Mouse (Mus musculus): ENCODE measurements around the gene Sf1.

Sf1 gene

DNA sequence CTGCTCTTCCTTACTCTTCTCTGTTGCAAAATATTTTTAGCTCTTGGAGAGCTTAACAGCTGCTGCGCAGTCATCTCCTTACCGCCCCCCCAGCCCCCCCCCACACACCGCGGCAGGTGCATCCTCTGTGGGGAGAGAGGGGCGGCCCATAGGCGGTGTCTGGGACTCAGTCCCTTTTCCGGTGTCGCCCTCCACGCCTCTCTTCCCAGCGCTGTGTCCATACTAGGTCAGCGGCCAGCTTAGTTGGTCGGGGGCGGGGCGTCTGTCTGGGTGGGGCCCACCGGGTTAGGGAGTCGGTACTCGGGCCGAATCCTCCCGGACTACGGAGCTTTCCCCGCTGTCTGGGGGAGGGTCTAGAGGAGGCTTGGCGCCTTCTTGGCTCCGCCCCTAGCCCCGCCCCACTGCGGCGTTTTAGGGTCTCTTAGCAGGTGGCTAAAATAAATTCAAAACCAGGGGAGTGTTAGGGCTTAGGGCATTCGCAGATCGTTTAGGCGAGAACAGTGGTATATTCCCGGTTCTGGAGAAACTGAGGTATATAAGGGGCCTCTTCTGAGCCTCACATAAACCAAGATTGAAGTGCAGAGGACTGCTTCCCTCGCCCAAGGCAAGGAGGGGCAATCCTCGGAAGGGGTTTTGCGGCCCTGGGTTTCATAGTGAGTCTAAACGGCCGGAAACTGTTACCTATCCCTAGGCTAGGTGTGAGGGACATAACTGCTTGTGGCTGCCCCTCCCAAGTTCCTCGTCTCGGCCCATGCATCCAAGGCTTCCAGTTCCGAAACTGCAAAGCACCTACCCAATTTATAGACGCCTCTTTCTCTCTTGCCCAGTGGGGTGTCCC, 35.2 kb downstream of the Sf1 start:
- no peak for DNase-seq (ENCODE audit: low spot score)

DNA sequence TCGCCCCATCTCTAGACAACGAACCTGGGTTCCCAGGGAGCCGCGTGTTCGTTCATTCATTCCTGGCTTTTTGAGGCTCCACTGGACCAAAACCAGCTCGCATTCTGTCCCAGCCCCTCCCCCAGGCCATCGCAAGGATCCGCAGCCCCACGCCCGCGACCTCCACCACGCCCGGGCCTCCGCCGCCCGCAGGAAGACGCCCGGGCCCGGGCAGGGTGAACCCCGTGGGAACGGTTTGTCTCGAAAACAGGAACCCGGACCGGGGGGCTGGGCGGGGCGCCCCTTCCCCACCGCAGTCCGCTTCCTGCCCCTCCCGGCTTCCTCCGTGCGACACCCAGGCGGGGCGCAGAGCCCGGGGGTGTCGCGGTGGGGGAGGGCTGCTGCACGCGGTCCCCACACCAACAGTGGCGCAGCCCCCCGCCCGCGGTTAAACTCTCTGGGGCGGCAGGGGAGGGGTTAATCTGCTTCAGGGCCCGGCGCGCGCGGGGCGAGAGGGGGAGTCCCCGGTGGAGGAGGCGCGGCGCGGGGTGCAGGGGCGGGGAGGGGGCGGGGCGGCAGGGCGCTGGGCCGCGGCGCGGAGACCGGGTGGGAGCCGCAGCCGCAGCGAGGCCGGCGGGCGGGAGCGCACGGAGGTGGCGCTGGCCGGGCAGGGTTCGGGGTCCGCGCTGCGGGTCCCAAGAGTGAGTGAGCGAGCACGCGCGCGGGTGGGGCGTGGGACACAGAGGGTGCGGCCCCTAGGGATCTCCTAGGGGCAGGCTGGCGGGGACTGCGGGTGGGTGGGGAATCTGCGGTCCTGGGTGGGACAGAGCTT, 36.0 kb downstream of the Sf1 start, which contains the start of gene Rasgrp2:
TSS of gene Rasgrp2 (plus strand) at position 56 of the 811 bp plus-strand sequence.
- DNase-seq (ENCODE audit: low spot score), result no peak

DNA sequence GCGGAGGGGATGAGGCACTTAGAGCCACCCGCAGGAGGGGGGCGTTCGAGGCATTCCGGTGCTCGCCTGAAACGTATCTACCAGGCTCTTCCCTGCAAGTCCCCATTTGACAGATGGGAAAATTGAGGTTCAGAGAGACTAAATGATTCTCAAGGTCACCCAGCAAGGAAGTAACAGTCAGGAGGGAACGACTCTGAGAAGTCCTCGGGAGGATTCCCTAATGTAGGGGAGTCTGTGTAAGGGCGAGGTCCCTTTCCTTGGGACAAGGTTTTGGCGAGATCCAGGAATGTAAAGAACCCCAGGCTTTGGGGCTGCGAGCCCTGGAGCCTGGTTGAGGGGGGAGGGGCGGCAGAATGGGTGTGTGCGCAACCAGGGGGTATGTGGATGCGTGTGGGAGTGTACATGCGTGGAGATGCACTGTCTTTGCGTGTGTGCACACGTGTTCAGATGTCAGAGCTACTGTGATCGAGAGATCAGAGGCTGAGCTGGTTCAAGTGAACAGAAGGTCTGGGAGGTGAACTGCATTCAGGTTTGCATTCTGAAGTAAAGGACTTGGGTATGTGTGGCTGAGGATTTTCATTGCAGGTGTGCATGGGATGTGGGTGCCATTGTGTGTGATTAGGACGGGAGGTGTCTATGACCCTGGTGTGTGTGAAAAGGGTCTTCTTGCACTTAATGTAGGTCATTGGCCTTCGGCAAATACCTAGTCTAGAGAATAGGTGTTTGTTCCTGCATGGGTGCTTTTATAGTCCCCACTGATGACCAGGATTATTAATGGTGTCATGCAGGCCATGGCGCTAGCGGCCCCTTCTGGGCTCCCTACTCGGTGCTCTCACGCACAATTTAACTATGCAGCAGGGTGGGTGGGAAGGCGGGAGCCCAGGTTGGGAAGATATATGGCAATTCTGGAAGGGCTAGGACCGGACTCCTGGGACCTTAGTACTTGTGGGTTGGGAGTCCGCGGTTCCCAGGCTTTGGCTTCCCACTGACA, 36.9 kb downstream of the Sf1 start:
- no peak for DNase-seq (ENCODE audit: low spot score)

DNA sequence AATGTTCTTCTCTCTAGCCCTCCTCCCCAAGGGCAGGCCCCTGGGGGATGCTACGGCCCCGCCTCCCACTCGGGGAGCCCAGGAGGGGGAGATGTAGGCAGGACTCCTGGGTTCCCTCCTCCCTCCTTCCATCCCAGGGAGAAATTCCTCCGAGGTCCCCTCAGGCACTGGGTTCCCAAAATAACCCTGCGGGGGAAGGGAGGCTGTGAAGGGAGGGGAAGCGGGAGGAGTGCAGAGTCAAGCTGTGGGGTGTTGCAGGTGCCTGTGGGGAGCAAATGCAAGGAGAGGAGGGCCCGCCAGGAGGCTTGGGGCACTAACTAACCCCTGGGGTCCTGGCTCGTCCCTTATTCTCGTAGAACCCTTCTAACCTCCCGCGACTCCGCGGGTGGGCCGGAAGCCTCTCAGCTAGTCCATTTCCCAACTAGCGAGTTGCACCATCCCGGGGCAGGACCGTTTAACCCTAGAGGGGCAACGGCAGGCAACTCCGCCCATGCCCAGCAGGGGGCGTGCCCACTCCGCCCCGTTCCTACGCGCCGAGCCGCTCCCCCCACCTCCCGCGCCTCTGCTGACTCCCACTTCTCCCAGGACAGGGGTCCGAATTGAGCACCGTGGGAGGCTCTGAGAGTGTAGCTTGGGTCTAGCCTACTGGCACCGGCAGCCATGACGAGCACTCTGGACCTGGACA, 37.8 kb downstream of the Sf1 start:
- DNase-seq (ENCODE audit: low spot score), result no peak

DNA sequence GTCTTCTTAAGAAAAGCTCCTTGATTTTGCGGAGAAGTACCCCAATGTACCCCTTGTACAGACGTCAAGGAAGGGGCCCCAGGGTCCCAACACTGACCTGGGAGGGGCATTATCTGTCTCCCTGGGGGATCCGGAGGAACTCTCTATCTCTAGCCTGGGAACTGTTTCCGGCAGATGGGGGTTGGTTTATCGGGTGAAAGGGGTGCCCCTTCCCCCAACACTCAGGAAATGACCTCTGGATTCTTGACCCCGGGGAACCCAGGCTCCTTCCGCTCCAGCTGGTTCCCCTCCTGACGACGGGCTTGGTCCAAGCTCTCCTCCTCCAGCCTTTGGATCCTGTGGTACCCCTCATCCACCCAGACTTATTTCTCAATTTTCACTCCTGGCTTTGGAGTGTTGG, 38.5 kb downstream of the Sf1 start:
- no peak for DNase-seq (ENCODE audit: low spot score)

DNA sequence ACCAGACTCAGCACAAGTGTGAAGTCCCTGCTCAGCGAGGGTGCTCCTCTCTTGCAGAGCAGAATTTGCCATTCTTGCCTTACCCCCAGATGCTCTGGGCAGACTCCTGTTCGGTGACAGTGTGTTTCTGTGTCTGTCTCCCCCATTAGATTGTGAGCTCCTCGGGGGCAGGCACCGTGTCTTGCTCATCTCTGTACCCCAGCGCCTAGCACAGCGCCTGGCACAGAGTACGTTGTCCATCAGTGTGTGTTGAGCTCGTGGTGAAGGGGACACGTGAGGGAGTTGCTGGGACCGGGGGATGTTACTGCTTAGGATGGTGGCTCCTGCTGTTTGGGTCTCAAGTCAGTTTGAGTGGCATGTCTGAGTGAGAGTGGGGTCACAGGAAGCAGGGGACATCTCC, 40.4 kb downstream of the Sf1 start:
- no peak for DNase-seq (ENCODE audit: low spot score)

DNA sequence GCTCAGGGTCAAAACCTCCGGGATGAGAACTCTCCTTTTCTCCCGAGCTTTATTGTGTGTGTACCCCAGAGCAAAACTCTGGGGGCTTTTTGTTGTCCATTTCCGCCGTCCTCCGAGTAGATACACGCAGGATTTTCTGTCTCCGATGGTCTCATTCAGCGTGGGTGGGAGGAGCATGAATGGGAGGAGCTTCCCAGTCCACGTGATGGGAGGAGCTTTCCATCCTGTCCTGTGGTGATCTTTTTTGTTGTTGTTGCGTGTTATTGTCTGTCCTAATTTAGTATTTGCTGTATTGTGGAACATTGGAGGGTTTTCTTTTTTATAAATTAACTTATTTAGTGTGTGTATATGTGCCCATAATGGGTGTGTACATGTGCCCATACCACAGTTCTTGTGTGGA, 41.9 kb downstream of the Sf1 start:
- DNase-seq (ENCODE audit: low spot score), result no peak

DNA sequence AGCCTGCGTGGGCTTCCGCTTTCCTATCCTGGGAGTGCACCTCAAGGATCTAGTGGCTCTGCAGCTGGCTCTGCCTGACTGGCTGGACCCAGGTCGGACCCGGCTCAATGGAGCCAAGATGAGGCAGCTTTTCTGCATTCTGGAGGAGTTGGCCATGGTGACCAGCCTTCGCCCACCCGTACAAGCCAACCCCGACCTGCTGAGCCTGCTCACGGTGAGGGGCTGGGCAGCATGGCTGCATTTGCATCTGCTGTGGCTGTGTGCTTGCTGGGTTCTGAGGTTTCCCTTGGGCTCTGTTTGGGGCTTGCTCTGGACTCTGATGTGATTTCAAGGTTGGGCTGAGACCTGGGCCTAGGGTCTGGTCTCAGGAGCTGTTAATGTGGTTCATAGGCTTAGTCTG, 43.6 kb downstream of the Sf1 start:
- DNase-seq (ENCODE audit: low spot score), result no peak

DNA sequence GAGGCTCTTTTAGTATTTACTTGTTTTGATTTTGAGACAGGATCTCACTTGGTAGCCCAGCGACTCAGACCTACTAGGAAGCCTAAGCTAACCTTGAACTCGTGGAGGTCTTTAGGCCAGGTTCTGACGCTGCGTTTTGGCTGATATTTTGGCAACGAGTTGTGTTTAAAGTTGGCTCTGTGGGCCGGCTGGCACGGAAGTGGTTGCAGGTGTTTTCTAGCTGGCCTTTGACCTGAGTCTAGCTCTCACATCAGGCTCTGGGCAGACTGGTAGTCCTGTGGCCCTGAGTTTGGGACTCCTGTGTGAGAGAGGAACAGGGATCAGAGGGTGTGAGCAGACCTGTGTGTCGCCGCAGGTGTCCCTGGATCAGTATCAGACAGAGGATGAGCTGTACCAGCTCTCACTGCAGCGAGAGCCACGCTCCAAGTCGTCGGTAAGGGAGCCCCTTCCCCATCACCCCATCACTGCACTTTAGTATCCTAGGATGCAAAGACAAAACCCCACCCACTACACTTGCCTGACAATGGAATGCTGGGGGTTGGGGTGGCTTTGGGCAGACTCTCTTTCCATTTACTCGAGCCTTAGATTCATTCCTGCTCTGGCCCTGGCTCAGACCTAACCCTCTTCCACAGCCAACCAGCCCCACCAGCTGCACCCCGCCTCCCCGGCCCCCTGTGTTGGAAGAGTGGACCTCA, 44.5 kb downstream of the Sf1 start:
- DNase-seq (ENCODE audit: low spot score), result no peak

DNA sequence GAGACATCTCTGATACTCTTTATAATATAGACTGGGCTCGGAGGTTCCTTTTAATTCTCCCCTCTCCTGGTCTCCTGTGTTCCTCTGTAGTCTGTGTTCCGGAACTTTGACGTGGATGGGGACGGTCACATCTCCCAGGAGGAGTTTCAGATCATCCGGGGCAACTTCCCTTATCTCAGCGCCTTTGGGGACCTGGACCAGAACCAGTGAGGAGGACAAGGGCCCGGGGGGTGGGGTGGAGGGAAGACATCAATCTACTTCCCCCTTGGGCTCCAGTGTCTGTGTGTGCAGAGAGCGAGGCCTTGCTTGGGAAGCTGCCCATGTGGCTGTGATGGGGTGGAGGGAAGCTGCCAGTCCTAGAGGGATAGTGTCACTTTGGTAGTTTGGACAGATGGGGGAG, 45.3 kb downstream of the Sf1 start:
- DNase-seq (ENCODE audit: low spot score), result no peak

DNA sequence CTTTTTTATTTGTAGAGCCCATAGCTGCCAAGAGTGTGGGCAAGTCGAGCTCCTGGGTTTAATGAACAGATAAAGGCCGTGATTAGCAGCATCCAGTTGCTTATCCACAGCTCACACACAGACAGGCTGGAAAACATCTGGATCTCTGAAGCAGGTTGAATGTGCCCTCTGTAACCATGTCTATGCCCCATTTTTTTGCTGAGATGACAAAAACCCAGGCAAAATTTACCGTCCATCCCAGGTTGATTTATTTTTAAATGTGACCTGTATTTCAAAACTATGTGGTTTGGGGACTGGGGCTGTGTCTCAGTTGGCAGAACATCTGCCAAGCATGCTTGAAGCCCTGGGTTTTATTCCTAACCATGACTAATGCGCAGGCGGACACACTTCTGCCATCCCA, 45.7 kb downstream of the Sf1 start:
- no peak for DNase-seq (ENCODE audit: low spot score)

DNA sequence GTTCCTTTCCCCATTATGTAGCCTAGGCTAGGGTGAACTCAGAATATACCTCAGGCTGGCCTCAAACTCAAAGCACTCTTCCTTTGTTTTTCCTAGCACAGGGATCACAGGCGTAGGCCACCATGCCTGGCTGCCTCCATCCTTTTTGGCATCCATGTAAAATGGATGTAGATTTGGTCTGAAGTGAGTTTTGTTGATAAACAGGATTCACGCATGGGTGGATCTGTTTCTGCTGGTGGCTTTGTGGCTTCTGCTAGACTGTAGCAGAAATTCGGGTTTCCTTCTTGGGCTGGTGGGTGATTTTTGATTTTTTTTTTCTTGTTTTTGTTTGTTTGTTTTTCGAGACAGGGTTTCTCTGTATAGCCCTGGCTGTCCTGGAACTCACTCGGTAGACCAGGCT, 46.4 kb downstream of the Sf1 start:
- DNase-seq (ENCODE audit: low spot score), result no peak

DNA sequence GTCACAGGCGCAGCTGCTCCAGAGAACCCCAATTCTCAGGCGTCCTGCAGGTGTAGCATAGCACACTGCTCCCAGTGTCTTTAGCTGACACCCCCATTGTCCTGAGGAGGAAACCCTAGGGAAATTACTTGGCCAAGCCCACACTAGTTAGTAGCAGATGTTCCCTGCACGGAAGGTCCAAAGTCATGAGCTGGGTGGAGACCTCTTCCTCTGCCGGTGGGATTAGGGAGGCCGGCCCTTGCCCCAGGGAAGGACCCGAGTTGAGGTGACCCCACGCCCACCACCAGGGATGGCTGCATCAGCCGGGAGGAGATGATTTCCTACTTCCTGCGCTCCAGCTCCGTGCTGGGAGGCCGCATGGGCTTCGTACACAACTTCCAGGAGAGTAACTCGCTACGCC, 49.3 kb downstream of the Sf1 start:
- no peak for DNase-seq (ENCODE audit: low spot score)

DNA sequence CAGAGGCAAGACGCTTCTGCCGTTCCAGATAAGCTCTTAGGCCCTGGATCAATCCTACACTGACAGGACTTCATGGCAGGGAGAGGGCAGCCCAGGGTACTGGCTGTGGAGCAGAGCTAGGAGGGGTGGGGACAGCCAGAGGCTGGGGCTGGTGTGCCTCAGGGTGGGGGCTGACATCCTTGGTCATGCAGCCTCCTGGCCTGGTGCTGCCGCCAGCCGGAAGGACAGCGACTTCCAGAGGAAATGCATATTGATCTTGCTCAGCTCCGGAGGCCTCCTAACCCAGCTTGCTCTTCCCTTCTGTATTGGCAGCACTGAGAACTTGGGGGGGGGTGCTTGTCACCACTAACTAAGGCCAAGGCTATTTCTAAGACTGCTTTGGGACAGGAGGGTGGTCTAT, 52.0 kb downstream of the Sf1 start:
- no peak for DNase-seq (ENCODE audit: low spot score)

DNA sequence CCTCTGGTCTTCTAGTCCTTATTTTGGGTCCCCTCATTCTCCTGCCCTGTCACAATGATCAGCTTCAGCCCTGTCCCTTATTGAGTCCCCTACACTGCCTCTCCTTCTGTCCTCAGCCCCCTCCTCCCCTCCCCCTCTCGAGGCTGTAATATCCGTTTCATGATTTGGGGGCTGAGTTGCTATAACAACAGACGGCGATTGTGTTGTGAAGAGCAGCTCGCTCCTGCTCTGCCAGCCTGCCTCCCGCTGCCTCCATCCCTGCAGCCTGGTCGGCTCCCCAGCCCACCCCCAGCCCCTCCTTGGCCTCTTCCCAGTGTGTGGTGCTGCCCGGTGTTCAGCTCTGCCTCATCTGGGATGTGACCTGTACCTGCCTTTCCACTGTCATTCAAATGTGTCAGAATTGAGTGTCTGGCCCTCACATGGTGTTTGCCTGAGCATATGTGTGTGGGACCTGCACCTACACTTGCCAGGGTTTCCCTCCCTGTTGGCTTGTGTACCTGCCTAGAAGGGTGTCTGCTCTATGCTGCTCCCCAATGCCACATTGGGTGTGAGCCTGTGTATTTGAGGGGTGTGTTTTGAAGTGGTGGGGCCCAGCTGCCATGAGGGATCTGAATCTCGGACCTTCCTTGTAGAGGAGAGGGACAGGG, 52.8 kb downstream of the Sf1 start:
- DNase-seq (ENCODE audit: low spot score), result no peak

DNA sequence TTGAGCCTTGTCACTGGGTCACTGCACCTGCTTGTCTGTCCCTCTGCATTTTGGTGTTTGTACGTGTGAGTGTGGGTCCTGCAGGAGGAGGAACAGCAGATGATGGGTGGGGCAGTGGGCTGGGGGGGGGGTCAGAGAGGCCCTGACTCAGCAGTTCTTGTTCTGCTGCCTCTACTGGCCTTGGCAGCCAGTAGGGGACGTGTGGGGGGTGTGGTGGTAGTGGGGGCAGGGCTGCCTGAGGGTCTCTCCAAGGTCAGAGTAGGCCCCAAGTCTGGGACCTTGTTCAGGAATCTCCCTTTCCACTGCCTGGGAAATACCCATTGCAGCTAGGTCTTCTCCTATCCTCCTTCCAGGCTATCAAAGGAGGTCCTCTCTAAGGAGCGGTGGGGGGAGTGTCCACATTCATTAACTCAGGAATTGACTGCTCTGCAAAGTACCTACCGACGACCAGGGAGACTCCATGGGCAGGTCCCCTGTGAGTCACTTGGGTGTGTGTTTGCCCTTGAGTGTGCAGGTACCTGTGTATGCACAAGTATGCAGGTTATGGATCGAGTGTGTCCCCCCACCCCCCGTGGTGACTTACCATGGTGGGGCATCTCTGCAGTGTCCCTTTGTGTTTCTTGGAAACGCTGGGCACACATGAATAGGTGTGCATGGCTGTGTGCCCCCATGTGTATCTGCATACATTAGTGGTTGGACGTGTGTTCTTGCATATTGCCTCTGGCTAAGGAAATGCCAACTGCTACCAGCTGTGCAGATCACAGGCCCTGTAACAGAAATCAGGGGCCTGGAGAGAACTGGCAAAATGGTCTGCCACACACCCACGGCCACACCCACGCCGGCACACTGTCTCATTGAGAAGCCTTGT, 53.6 kb downstream of the Sf1 start:
- no peak for DNase-seq (ENCODE audit: low spot score)

DNA sequence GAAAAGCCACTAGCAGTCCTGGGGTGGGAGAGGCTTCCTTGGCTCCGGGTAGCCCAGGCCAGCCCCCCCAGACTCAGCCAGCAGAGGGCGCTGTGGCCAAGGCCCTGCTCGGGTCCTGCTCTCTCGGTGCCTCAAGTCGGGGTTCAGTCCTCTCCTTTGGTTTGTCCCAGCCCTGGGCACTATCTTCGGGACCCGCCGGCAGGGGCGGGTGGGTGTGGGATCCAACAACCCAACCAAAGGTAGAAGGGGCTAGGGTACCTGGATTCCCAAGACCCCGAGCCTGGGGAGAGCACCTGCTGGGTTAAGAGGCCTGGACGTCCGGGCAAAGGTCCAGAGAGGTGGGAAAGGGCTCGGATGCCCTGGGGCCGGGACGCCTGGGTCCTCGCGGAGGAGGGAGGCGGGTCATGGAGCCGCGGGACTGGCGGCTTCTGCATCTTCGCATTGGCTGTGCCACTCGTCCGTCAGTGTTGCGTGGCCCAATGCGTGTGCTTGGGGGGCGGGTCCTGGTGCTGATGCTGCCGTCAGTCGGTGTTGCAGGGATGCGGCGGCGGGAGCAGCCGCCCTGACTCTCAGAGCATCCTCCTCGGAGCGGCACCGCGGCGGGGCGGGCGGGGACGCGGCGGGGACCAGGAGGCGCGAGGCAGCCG, 54.9 kb downstream of the Sf1 start, which contains the start of gene Nrxn2:
TSS of gene Nrxn2 (plus strand) at position 499 of the 647 bp plus-strand sequence.
- peak; percentile 77 for DNase-seq (ENCODE audit: low spot score)

DNA sequence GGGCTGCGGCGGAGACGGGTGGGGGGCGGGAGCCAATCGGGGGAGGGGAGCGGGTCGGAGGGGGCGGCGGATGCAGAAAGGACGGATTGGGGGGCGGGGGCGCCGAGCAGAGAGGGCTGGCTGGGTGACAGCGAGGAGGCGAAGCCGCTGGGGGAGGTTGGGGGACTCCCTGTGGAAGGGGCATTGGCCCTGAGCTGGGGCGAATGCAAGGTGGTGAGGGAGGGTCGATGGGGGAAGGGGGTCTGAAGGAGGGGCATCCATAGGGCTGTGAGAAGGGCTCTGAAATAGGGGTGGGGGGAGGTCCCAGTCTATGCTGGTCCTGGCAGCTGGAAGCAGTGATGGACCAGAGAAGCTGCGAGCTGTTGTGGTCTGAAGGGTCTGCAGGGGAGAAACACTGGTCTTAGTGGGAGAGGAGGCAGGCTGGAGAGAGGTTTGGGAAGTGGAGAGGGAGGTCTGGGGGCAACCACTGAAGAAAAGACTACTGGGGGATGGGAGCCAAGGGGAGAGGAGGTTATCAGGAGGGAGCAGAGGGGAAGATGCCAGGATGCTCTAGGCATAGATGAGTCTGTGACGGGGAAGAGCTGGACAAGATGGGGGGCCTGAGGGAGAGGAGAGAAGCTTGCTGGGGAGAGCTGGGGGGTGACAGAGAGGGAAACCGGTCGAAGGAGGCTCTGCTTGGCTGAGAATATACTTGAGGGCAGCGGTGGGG, 55.6 kb downstream of the Sf1 start:
- DNase-seq (ENCODE audit: low spot score), result no peak
